Mouse (Mus musculus): Measurements from ENCODE around the gene Tmco3. TPM values are rescaled to one million over a fixed set of nuclear protein-coding genes. Genes with fewer than 3 reads are reported as not detected.
A peak's percentile ranks its signal among the peaks of the same experiment; 100 is the strongest.
"Not testable (repeated sequence)": the region's sequence is repeated elsewhere in the genome, so short reads cannot be mapped to it uniquely, and the experiment has no call there.

The Tmco3 gene
- total RNA-seq, 2 experiments from 2014 or later = 21.7 to 21.9 TPM

GRCm38 (mm10) chr8:13306309-13306909 is 18.4 kb downstream of the Tmco3 start:
- no peak for DNase-seq

- no peak for DNase-seq
Observed at GRCm38 (mm10) chr8:13306916-13307315, 18.9 kb downstream of the Tmco3 start.

- DNase-seq = no peak
Observed at GRCm38 (mm10) chr8:13314922-13315321, 26.9 kb downstream of the Tmco3 start.

GRCm38 (mm10) chr8:13316671-13317070 is 28.7 kb downstream of the Tmco3 start:
- no peak for DNase-seq

GRCm38 (mm10) chr8:13326598-13326997 is 38.6 kb downstream of the Tmco3 start:
- peak; percentile 38 for DNase-seq

GRCm38 (mm10) chr8:13334671-13335070 is 46.7 kb downstream of the Tmco3 start:
- no peak for DNase-seq

- DNase-seq = not testable (repeated sequence)
Observed at GRCm38 (mm10) chr8:13337245-13337644, 49.3 kb downstream of the Tmco3 start.

- DNase-seq = no peak
Observed at GRCm38 (mm10) chr8:13337678-13338077, 49.7 kb downstream of the Tmco3 start.

GRCm38 (mm10) chr8:13338255-13338860 is 50.4 kb downstream of the Tmco3 start, which contains the start of gene Tfdp1:
Gene Tfdp1, plus strand, starts transcription at chr8:13338751.
- DNase-seq = peak; percentile 83

GRCm38 (mm10) chr8:13338901-13339645 is 51.1 kb downstream of the Tmco3 start:
- DNase-seq = peak; percentile 44

GRCm38 (mm10) chr8:13339646-13339990 is 51.6 kb downstream of the Tmco3 start:
- DNase-seq = no peak

GRCm38 (mm10) chr8:13340650-13341049 is 52.7 kb downstream of the Tmco3 start:
- DNase-seq = no peak

- DNase-seq = no peak
Observed at GRCm38 (mm10) chr8:13342340-13342739, 54.4 kb downstream of the Tmco3 start.

GRCm38 (mm10) chr8:13343134-13343533 is 55.1 kb downstream of the Tmco3 start:
- DNase-seq = no peak

GRCm38 (mm10) chr8:13350052-13350451 is 62.1 kb downstream of the Tmco3 start:
- DNase-seq = peak; percentile 52

- DNase-seq = no peak
Observed at GRCm38 (mm10) chr8:13351593-13351992, 63.6 kb downstream of the Tmco3 start.

- no peak for DNase-seq
Observed at GRCm38 (mm10) chr8:13352601-13353000, 64.6 kb downstream of the Tmco3 start.

- DNase-seq = no peak
Observed at GRCm38 (mm10) chr8:13353155-13353833, 65.3 kb downstream of the Tmco3 start.

GRCm38 (mm10) chr8:13353883-13354282 is 65.9 kb downstream of the Tmco3 start:
- no peak for DNase-seq

- DNase-seq = no peak
Observed at GRCm38 (mm10) chr8:13356221-13356620, 68.2 kb downstream of the Tmco3 start.

GRCm38 (mm10) chr8:13356681-13357080 is 68.7 kb downstream of the Tmco3 start:
- no peak for DNase-seq

- DNase-seq = no peak
Observed at GRCm38 (mm10) chr8:13360213-13360612, 72.2 kb downstream of the Tmco3 start.

- no peak for DNase-seq
Observed at GRCm38 (mm10) chr8:13361865-13362264, 73.9 kb downstream of the Tmco3 start.
